Mouse (Mus musculus): ENCODE measurements around the gene Arrdc2.

DNA sequence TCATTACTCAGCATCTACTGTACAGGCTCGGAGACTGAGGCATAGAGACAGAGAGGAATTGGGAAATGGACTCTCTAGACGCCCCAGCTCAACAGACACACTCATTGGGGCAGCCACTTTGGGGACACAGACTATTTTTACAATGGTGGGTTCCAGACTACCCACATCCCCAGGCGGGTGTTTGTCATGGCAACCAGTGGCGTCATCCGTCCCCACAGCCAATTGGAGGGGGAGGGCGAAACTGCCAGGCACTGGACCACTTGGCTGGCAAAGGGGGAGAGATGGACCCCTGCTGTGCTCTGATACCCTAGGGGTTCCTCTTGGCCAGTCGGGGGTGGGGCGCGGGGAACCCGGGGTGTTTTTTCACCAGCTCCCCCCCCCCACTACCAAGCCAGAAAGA lies 38.9 kb downstream of the Arrdc2 start:
- no peak for TF ChIP-seq MAFK (IDR thresholded peaks at IDR 0.05; ENCODE audit: insufficient read depth, low read depth, low read length)
- no peak for TF ChIP-seq ZNF384 (IDR thresholded peaks at IDR 0.05; ENCODE audit: low read depth, low read length)

Data from ES-E14 (cell line).